Mouse (Mus musculus) ES-E14 (cell line): ENCODE results near the gene Smim5. TPM values are rescaled to one million over a fixed set of nuclear protein-coding genes. Genes with fewer than 3 reads are reported as not detected.

Experiments used
- DNase-seq: peaks from one replicate; pipeline ENCODE4 v3.0.0-alpha.2; 2013; ENCODE audit warnings: low read depth, low spot score
- H3K27ac ChIP-seq: 2 replicates; pipeline ENCODE4 v1.5.1; 2012; ENCODE audit warnings: low read depth, mild to moderate bottlenecking, low read length, moderate library complexity, mixed read lengths; ENCODE audit not compliant: poor library complexity, insufficient read depth, severe bottlenecking
- H3K36me3 ChIP-seq: 2 replicates; pipeline ENCODE4 v1.6.1; 2012; ENCODE audit warnings: mild to moderate bottlenecking, low read length, moderate library complexity, mixed read lengths; ENCODE audit not compliant: control insufficient read depth, poor library complexity, insufficient read depth, severe bottlenecking
- H3K4me1 ChIP-seq, 2 experiments: fragments of 150-350 bp in 1 of 2; sonication (generic) in 1 of 2; 2 replicates each; pipeline ENCODE4 v1.6.1; 2012; ENCODE audit warnings: low read length in 2 of 2, mild to moderate bottlenecking in 1 of 2, mixed read lengths in 1 of 2; ENCODE audit not compliant: control insufficient read depth in 2 of 2, insufficient read depth in 2 of 2, poor library complexity in 1 of 2
- H3K4me3 ChIP-seq, 2 experiments: fragments of 150-350 bp in 1 of 2; sonication (generic) in 1 of 2; 2 replicates each; pipeline ENCODE4 v1.5.1; 2012; ENCODE audit warnings: low read length in 2 of 2, low read depth in 1 of 2, mild to moderate bottlenecking in 1 of 2, mixed read lengths in 1 of 2; ENCODE audit not compliant: insufficient read depth in 1 of 2, poor library complexity in 1 of 2, severe bottlenecking in 1 of 2
- H3K9ac ChIP-seq: 2 replicates; pipeline ENCODE4 v1.6.1; 2012; ENCODE audit warnings: low read depth, mild to moderate bottlenecking, low read length, mixed read lengths; ENCODE audit not compliant: poor library complexity, insufficient read depth, severe bottlenecking
- H3K9me3 ChIP-seq: fragments of 150-350 bp; sonication (generic); 2 replicates; pipeline ENCODE4 v1.6.1; 2012; ENCODE audit warnings: low read depth, mild to moderate bottlenecking, low read length; ENCODE audit not compliant: control insufficient read depth, insufficient read depth
- CHD2 ChIP-seq: IDR thresholded peaks from 2 replicates; pipeline ENCODE4 v1.6.1; 2014; ENCODE audit warnings: mild to moderate bottlenecking, low read depth, low read length, inconsistent platforms
- HCFC1 ChIP-seq: IDR thresholded peaks from 2 replicates; pipeline ENCODE4 v1.6.1; 2012; ENCODE audit warnings: low read length, inconsistent platforms, borderline replicate concordance; ENCODE audit not compliant: insufficient read depth
- MAFK ChIP-seq: IDR thresholded peaks from 2 replicates; pipeline ENCODE4 v1.6.1; 2014; ENCODE audit warnings: mild to moderate bottlenecking, low read depth, low read length, inconsistent platforms; ENCODE audit not compliant: insufficient read depth
- ZC3H11A ChIP-seq: IDR thresholded peaks from 2 replicates; pipeline ENCODE4 v1.6.1; 2012; ENCODE audit warnings: low read depth, mild to moderate bottlenecking, inconsistent platforms, low read length, borderline replicate concordance
- ZNF384 ChIP-seq: IDR thresholded peaks from 2 replicates; pipeline ENCODE4 v1.6.1; 2012; ENCODE audit warnings: low read depth, low read length, inconsistent platforms
- in situ Hi-C, 2 experiments: fragments of 600-800 bp; cut with MboI; formaldehyde crosslinking; loops; one replicate each; pipeline ENCODE4 v1.15.1; 2025; ENCODE audit warnings: low sequenced_read_pairs in 2 of 2, inconsistent platforms in 1 of 2; ENCODE audit not compliant: unreplicated experiment in 2 of 2
- total RNA-seq: library from RNA; depleted of rRNA; stranded (reverse); fragments of 300-350 nt; gene quantifications from 2 replicates; pipeline ENCODE4 v1.2.3, GENCODE M21; 2012

Smim5 gene
- total RNA-seq, 1 experiment = 0.67 TPM

- peaks cover 6% of the 10 kb centered on the region for H3K36me3 ChIP-seq
- peak; percentile 29 for DNase-seq
- peak overlapping the region; percentile 63 to 66 for H3K4me3 ChIP-seq
- H3K9me3 ChIP-seq = no peaks in the 10 kb centered on the region
- no peak overlapping the region for H3K27ac ChIP-seq
- in situ Hi-C loops = no loop called here
- peaks cover 0 to under 1% of the 10 kb centered on the region in 2 experiments; a peak in 1 of 4 replicates for H3K4me1 ChIP-seq
- TF ChIP-seq ZNF384 (no peak), HCFC1 (peak; percentile 52; the same call in 1 of the 2 replicates)
- peak overlapping the region; percentile 31 for H3K9ac ChIP-seq
These were observed 40.4 kb upstream of the Smim5 start for GRCm38 (mm10) chr11:115859143-115859945.

- TF ChIP-seq CHD2 (no peak), MAFK (no peak), ZNF384 (no peak), ZC3H11A (no peak), HCFC1 (no peak)
- in situ Hi-C loops = no loop called here
- no peak for DNase-seq
- Histone ChIP-seq H3K4me3 (no peak overlapping the region), H3K4me1 (peaks cover 0 to 10% of the 10 kb centered on the region in 2 experiments; a peak in 2 of 4 replicates), H3K9me3 (no peaks in the 10 kb centered on the region), H3K36me3 (no peaks in the 10 kb centered on the region), H3K9ac (no peak overlapping the region), H3K27ac (no peak overlapping the region)
These were observed 35.9 kb upstream of the Smim5 start for GRCm38 (mm10) chr11:115863895-115864294.

DNA sequence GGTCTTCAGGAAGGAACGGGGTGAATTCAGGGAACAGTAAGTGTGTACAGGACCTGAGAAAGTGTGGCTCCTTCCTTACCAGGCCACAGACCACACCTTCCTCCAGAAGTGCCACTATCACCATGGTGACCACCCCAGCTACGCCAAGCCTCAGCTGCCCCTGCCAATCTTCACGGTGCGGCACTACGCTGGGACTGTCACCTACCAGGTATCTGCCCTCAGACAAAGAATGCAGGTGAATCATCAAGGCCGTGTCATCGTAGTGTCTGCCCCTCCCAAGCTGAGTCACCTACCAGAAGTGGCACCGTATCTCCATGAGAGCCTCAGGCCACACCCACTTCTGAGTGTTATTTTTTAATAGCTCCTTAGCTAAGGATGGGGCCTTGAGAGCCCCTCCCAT lies 30.4 kb upstream of the Smim5 start:
- no peak for TF ChIP-seq HCFC1
- no peak for TF ChIP-seq ZNF384
- TF ChIP-seq ZC3H11A = no peak
- TF ChIP-seq CHD2 = no peak
- no peak for TF ChIP-seq MAFK
- no peak overlapping the region for H3K27ac ChIP-seq
- DNase-seq = no peak
- in situ Hi-C loops = no loop called here
- H3K4me1 ChIP-seq = peaks cover 0 to 15% of the 10 kb centered on the region in 2 experiments; a peak in 2 of 4 replicates
- H3K36me3 ChIP-seq = no peaks in the 10 kb centered on the region; the same call in 1 of the 2 replicates
- H3K9ac ChIP-seq = no peak overlapping the region
- no peak overlapping the region for H3K4me3 ChIP-seq
- H3K9me3 ChIP-seq = no peaks in the 10 kb centered on the region

GRCm38 (mm10) chr11:115872437-115872836 lies 27.3 kb upstream of the Smim5 start:
- H3K9ac ChIP-seq = no peak overlapping the region
- in situ Hi-C loops = no loop called here

More at GRCm38 (mm10) chr11:115872437-115872836, 27.3 kb upstream of the Smim5 start:
- no peaks in the 10 kb centered on the region; the same call in 1 of the 2 replicates for H3K36me3 ChIP-seq
- no peak overlapping the region for H3K4me3 ChIP-seq
- H3K27ac ChIP-seq = no peak overlapping the region
- no peak for DNase-seq
- TF ChIP-seq CHD2 (no peak), ZNF384 (no peak), ZC3H11A (no peak), HCFC1 (no peak), MAFK (no peak)
- no peaks in the 10 kb centered on the region for H3K9me3 ChIP-seq
- H3K4me1 ChIP-seq = peaks cover 0 to 6% of the 10 kb centered on the region in 2 experiments; a peak in 1 of 4 replicates
